Mouse (Mus musculus) heart, embryonic 13.5 days (tissue): ENCODE results near the gene Samd15. TPM values are rescaled to one million over a fixed set of nuclear protein-coding genes. Genes with fewer than 3 reads are reported as not detected.
"Not testable (repeated sequence)": the region's sequence is repeated elsewhere in the genome, so short reads cannot be mapped to it uniquely, and the experiment has no call there.

Source experiments
- ATAC-seq: fragments of 200-750 bp; cut with Nextera tagmentation; 2 replicates; pipeline ENCODE4 v1.8.0; 2017; ENCODE audit warnings: moderate TSS enrichment; ENCODE audit not compliant: insufficient number of reproducible peaks, low FRiP score, low TSS enrichment; ENCODE audit errors: extremely low read depth
- H3K27ac ChIP-seq: fragments of 300-500 bp; sonication (generic); replicated peaks from 2 replicates; pipeline ENCODE4 v1.5.1; 2015; ENCODE audit warnings: moderate library complexity, mild to moderate bottlenecking, inconsistent platforms
- H3K27me3 ChIP-seq: fragments of 300-500 bp; sonication (generic); replicated peaks from 2 replicates; pipeline ENCODE4 v1.6.1; 2015; ENCODE audit warnings: mild to moderate bottlenecking, inconsistent platforms
- H3K36me3 ChIP-seq: fragments of 300-500 bp; sonication (generic); 2 replicates; pipeline ENCODE4 v1.6.1; 2015; ENCODE audit warnings: mild to moderate bottlenecking, inconsistent platforms
- H3K4me1 ChIP-seq: fragments of 300-500 bp; sonication (generic); 2 replicates; pipeline ENCODE4 v1.6.1; 2015; ENCODE audit warnings: inconsistent platforms
- H3K4me2 ChIP-seq: fragments of 300-500 bp; sonication (generic); 2 replicates; pipeline ENCODE4 v1.6.1; 2015; ENCODE audit warnings: inconsistent platforms, mild to moderate bottlenecking, moderate library complexity
- H3K4me3 ChIP-seq: fragments of 300-500 bp; sonication (generic); 2 replicates; pipeline ENCODE4 v1.5.1; 2015; ENCODE audit warnings: moderate library complexity, mild to moderate bottlenecking, inconsistent platforms
- H3K9ac ChIP-seq: fragments of 300-500 bp; sonication (generic); 2 replicates; pipeline ENCODE4 v1.6.1; 2015; ENCODE audit warnings: inconsistent platforms, mild to moderate bottlenecking, moderate library complexity
- H3K9me3 ChIP-seq: fragments of 300-500 bp; sonication (generic); 2 replicates; pipeline ENCODE4 v1.6.1; 2016; ENCODE audit warnings: inconsistent platforms
- WGBS: fragments of 180-500 bp; shearing (Covaris S2); methylation state at CpG from one replicate; pipeline ENCODE4 v1.1.7; 2015; ENCODE audit warnings: mixed read lengths; 5-methylcytosine and 5-hydroxymethylcytosine counted together
- polyA plus RNA-seq: library from polyadenylated mRNA; unstranded; fragments of >200 nt; fragmentation: Nextera tagmentation; extraction: Ambion mirVana; gene quantifications from 2 replicates; pipeline ENCODE4 v1.2.1, GENCODE M21; 2015

Samd15 gene
- 0.59 and 0.76 TPM in 2 replicates for polyA plus RNA-seq

DNA sequence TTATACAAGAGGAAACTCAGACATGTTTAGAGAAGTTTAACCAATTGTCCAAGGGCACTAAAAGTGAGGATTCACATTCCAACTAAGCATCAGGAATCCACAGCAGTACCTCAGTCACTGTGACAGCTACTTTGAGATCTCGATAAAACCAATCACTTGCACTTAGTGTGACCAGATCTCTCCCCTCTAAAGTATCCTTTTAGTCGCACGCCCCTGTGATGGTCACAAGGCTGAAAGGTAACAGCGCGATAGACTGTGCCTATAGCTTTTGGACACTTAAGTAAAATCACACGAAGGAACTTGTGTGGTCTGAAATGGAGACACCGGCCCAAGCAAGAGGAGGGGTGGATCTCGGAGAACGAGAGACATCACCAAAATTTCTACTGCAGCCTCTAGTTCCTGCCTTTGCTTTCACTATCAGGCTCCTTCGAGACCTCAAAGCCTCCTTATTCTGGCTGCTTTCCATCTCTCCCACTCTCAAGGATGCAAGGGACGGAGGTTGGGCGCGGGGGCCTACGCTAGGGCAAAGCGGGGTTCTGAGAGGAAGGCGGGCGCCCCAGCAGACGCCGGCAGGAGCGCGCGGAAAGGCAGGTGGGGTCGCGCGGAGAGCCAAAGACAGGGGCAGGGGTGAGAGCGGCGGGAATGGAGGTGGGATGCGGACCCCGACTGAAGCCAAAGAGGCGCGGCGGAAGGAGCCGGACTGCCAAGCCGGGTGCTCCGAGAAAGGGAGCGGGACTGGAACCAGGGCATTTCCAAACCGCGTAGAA lies at the start of gene Samd15:
Samd15 (plus strand) TSS at position 518 of the 767 bp plus-strand sequence.
- no peaks in the 10 kb centered on the region for H3K36me3 ChIP-seq

GRCm38 (mm10) chr12:87154448-87154847 lies 45.1 kb upstream of the Samd15 start:
- not testable (repeated sequence) for H3K27me3 ChIP-seq, H3K27ac ChIP-seq, H3K4me2 ChIP-seq, H3K4me1 ChIP-seq, H3K4me3 ChIP-seq, H3K9me3 ChIP-seq, H3K9ac ChIP-seq, ATAC-seq
- WGBS: 89% methylated on average over 4 of the region's 4 CpGs
- H3K36me3 ChIP-seq: peaks cover 22% of the 10 kb centered on the region

More for the DNA sequence above, at the start of gene Samd15:
- 0 out of 2 replicates have a peak, but pooled peaks cover 4% of the 10 kb centered on the region for H3K27me3 ChIP-seq
- peak within 1 kb of the TSS; percentile 93 for H3K4me3 ChIP-seq
- peak within 1 kb of the TSS; percentile 92 for H3K4me2 ChIP-seq
- no peaks in the 10 kb centered on the region for H3K9me3 ChIP-seq
- peak; percentile 44; the same call in 1 of the 2 replicates for ATAC-seq
- peaks cover 10% of the 10 kb centered on the region for H3K4me1 ChIP-seq
- peak within 1 kb of the TSS; percentile 96 for H3K9ac ChIP-seq
- WGBS: under 1% methylated on average over 38 of the region's 38 CpGs
- H3K27ac ChIP-seq: peak within 1 kb of the TSS; percentile 59; the same call in 1 of the 2 replicates

GRCm38 (mm10) chr12:87157361-87157760 lies 42.2 kb upstream of the Samd15 start:
- 46% methylated on average over 4 of the region's 4 CpGs for WGBS
- Histone ChIP-seq H3K4me3 (no peak overlapping the region), H3K27ac (no peak overlapping the region)

GRCm38 (mm10) chr12:87158099-87158498 lies 41.4 kb upstream of the Samd15 start:
- H3K4me2 ChIP-seq: no peak overlapping the region
- H3K9me3 ChIP-seq: no peaks in the 10 kb centered on the region
- ATAC-seq: no peak
- H3K4me1 ChIP-seq: peaks cover 8% of the 10 kb centered on the region; the same call in 1 of the 2 replicates
- no peak overlapping the region for H3K4me3 ChIP-seq
- no peak overlapping the region for H3K9ac ChIP-seq
- no peak overlapping the region for H3K27ac ChIP-seq
- no peaks in the 10 kb centered on the region for H3K27me3 ChIP-seq
- peaks cover 35% of the 10 kb centered on the region for H3K36me3 ChIP-seq
- 73% methylated on average over 7 of the region's 7 CpGs for WGBS

More at GRCm38 (mm10) chr12:87157361-87157760, 42.2 kb upstream of the Samd15 start:
- ATAC-seq: no peak
- H3K27me3 ChIP-seq: no peaks in the 10 kb centered on the region
- peak overlapping the region; percentile 18; the same call in 1 of the 2 replicates for H3K4me2 ChIP-seq
- peak overlapping the region; percentile 24; the same call in 1 of the 2 replicates for H3K9ac ChIP-seq
- peaks cover 8% of the 10 kb centered on the region; the same call in 1 of the 2 replicates for H3K4me1 ChIP-seq
- H3K36me3 ChIP-seq: peaks cover 30% of the 10 kb centered on the region
- H3K9me3 ChIP-seq: peaks cover 3% of the 10 kb centered on the region; the same call in 1 of the 2 replicates

- Histone ChIP-seq H3K9me3 (no peaks in the 10 kb centered on the region), H3K36me3 (peaks cover 49% of the 10 kb centered on the region), H3K4me1 (peaks cover 8% of the 10 kb centered on the region; the same call in 1 of the 2 replicates), H3K4me2 (no peak overlapping the region), H3K27ac (no peak overlapping the region; the same call in 1 of the 2 replicates), H3K9ac (no peak overlapping the region), H3K27me3 (no peaks in the 10 kb centered on the region), H3K4me3 (no peak overlapping the region)
- 73% methylated on average over 1 of the region's 1 CpGs for WGBS
- ATAC-seq: no peak
These were observed 39.2 kb upstream of the Samd15 start for GRCm38 (mm10) chr12:87160310-87160709.

DNA sequence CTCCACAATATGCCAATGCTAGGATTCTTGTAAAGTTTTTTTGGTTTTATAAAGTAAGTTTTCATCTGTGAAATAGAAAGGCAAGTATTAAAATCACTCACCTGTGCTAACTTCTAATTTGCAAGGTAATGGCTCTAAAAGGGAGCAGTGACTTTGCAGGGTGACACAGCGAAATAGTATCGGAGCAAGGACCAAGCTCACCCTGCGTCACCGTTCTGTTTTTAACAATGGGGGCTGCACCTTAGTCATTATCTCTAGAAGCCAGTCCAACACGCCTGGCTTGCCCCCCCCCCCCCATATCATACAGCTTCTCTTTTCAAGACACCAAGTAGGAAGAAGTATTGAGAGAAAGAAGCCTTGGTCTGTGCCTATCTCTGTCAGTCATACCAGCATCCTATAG lies 38.7 kb upstream of the Samd15 start:
- WGBS: 67% methylated on average over 5 of the region's 5 CpGs
- Histone ChIP-seq H3K4me1 (peaks cover 8% of the 10 kb centered on the region; the same call in 1 of the 2 replicates), H3K9me3 (no peaks in the 10 kb centered on the region), H3K36me3 (peaks cover 44% of the 10 kb centered on the region), H3K4me2 (0 out of 2 replicates have a peak overlapping the region, but pooled peaks have one; percentile 10), H3K27ac (peak overlapping the region; percentile 55), H3K9ac (no peak overlapping the region), H3K27me3 (no peaks in the 10 kb centered on the region), H3K4me3 (no peak overlapping the region)
- ATAC-seq: peak; percentile 62; the same call in 1 of the 2 replicates

DNA sequence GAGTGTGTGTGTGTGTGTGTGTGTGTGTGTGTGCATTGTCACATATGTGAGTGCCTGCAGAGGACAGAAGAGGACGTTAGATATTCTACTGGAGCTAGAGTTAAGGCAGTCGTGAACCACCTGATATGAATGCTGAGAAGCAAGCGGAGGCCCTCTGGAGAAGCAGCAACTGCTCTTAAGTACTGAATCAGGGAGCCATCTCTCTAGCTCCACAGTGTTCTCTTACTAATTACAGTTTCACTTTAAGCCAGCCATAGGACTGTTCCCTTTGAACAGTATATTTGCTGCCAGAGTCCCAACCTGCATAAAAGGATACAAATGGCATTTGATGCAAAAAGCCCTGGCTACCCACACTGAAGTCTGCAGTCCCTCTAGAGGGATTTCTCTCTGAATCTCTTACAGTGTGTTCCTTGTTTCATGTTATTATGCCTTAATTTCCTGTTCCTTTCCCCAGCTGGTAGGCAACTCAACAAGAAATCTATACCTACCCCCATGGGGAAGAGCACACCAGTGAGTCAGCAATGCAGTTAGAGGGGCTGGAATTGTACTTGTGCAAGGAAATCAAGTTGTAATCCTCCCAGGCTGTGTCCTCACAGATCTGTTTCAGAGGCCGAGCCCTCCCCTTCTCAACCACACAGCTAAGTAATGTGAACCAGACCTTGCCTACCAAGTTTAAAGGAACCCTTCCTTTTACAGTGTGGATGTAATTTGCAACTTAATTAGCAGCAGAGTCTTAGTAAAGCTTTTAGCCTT lies 24.2 kb upstream of the Samd15 start:
- peaks cover 27% of the 10 kb centered on the region for H3K36me3 ChIP-seq
- H3K9me3 ChIP-seq: no peaks in the 10 kb centered on the region
- ATAC-seq: no peak
- 61% methylated on average over 4 of the region's 4 CpGs for WGBS
- H3K27ac ChIP-seq: no peak overlapping the region
- no peak overlapping the region for H3K9ac ChIP-seq
- H3K4me3 ChIP-seq: no peak overlapping the region
- H3K4me1 ChIP-seq: no peaks in the 10 kb centered on the region
- no peak overlapping the region for H3K4me2 ChIP-seq
- no peaks in the 10 kb centered on the region for H3K27me3 ChIP-seq

DNA sequence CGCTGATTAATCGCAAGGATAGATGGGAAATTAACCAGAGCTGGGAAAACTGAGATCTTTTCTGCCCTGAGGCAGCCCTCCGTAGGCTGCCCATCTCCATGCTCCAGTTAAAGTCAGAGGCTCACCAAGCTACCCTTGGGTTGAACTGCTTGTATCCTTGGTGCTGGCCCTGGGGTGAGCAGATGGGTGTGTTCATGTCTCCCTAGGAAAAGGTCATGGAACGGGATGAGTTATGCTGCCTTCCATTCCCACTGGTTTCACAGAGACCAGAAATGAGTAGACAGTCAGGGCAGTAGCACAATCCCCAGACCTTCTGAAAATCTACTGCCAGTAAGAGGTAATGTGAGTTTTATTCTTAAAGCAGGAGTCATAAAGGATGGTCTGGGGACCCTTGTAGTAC lies 21.9 kb upstream of the Samd15 start:
- no peak overlapping the region for H3K27ac ChIP-seq
- H3K9ac ChIP-seq: no peak overlapping the region
- no peaks in the 10 kb centered on the region for H3K27me3 ChIP-seq
- no peak overlapping the region for H3K4me2 ChIP-seq
- H3K4me3 ChIP-seq: no peak overlapping the region
- no peaks in the 10 kb centered on the region for H3K9me3 ChIP-seq
- WGBS: 92% methylated on average over 4 of the region's 4 CpGs
- H3K36me3 ChIP-seq: 0 out of 2 replicates have a peak, but pooled peaks cover 9% of the 10 kb centered on the region
- H3K4me1 ChIP-seq: no peaks in the 10 kb centered on the region
- ATAC-seq: no peak

- Histone ChIP-seq H3K27ac (no peak overlapping the region), H3K9ac (no peak overlapping the region), H3K4me3 (no peak overlapping the region), H3K4me2 (no peak overlapping the region), H3K9me3 (no peaks in the 10 kb centered on the region), H3K4me1 (no peaks in the 10 kb centered on the region), H3K36me3 (no peaks in the 10 kb centered on the region), H3K27me3 (no peaks in the 10 kb centered on the region)
- 86% methylated on average over 3 of the region's 3 CpGs for WGBS
- ATAC-seq: no peak
These were observed 6.5 kb upstream of the Samd15 start for GRCm38 (mm10) chr12:87193008-87193407.

GRCm38 (mm10) chr12:87195069-87195468 lies 4.5 kb upstream of the Samd15 start:
- no peak overlapping the region for H3K4me3 ChIP-seq
- 52% methylated on average over 1 of the region's 1 CpGs for WGBS
- no peak overlapping the region for H3K9ac ChIP-seq
- peaks cover 6% of the 10 kb centered on the region for H3K4me1 ChIP-seq
- H3K27ac ChIP-seq: no peak overlapping the region
- ATAC-seq: no peak
- H3K9me3 ChIP-seq: no peaks in the 10 kb centered on the region
- no peak overlapping the region for H3K4me2 ChIP-seq
- H3K36me3 ChIP-seq: no peaks in the 10 kb centered on the region
- no peaks in the 10 kb centered on the region for H3K27me3 ChIP-seq

GRCm38 (mm10) chr12:87196310-87196709 lies 3.2 kb upstream of the Samd15 start:
- no peaks in the 10 kb centered on the region for H3K36me3 ChIP-seq
- no peak overlapping the region for H3K27ac ChIP-seq
- no peaks in the 10 kb centered on the region for H3K9me3 ChIP-seq
- H3K4me3 ChIP-seq: no peak overlapping the region
- H3K9ac ChIP-seq: no peak overlapping the region
- ATAC-seq: no peak
- 0 out of 2 replicates have a peak, but pooled peaks cover 4% of the 10 kb centered on the region for H3K27me3 ChIP-seq
- no peak overlapping the region for H3K4me2 ChIP-seq
- H3K4me1 ChIP-seq: peaks cover 10% of the 10 kb centered on the region
